Mouse (Mus musculus) ES-Bruce4 (cell line): ENCODE data around the gene Bhlhe40. TPM values are rescaled to one million over a fixed set of nuclear protein-coding genes. Genes with fewer than 3 reads are reported as not detected.
A peak's percentile ranks its signal among the peaks of the same experiment; 100 is the strongest.

Source experiments
- H3K27ac ChIP-seq: 2 replicates; pipeline ENCODE4 v1.5.1; 2012; ENCODE audit warnings: low read length, inconsistent platforms; ENCODE audit not compliant: insufficient read depth
- H3K27me3 ChIP-seq: 2 replicates; pipeline ENCODE4 v1.6.1; 2012; ENCODE audit warnings: mild to moderate bottlenecking, low read length, inconsistent platforms; ENCODE audit not compliant: control insufficient read depth, poor library complexity, insufficient read depth, severe bottlenecking
- H3K36me3 ChIP-seq: 2 replicates; pipeline ENCODE4 v1.6.1; 2012; ENCODE audit warnings: inconsistent platforms, mild to moderate bottlenecking, low read length, moderate library complexity; ENCODE audit not compliant: control insufficient read depth, poor library complexity, insufficient read depth, severe bottlenecking
- H3K4me1 ChIP-seq: one replicate; pipeline ENCODE4 v1.8.1; 2011; ENCODE audit warnings: low read length; ENCODE audit not compliant: control insufficient read depth, insufficient read depth
- H3K4me3 ChIP-seq: 2 replicates; pipeline ENCODE4 v1.5.1; 2011; ENCODE audit warnings: low read depth, mild to moderate bottlenecking, low read length
- H3K9ac ChIP-seq: 2 replicates; pipeline ENCODE4 v1.6.1; 2012; ENCODE audit warnings: low read depth, mild to moderate bottlenecking, inconsistent platforms; ENCODE audit not compliant: poor library complexity, severe bottlenecking
- H3K9me3 ChIP-seq: replicated peaks from 2 replicates; pipeline ENCODE4 v1.6.1; 2012; ENCODE audit warnings: mild to moderate bottlenecking, low read length, inconsistent platforms; ENCODE audit not compliant: control insufficient read depth, poor library complexity, insufficient read depth, severe bottlenecking
- CTCF ChIP-seq: IDR thresholded peaks from one replicate; pipeline ENCODE4 v1.8.1; 2011; ENCODE audit warnings: low read depth, low read length
- EP300 ChIP-seq: IDR thresholded peaks from 2 replicates; pipeline ENCODE4 v1.6.1; 2011; ENCODE audit warnings: low read depth, low read length; ENCODE audit not compliant: insufficient read depth
- POLR2A ChIP-seq: IDR thresholded peaks from one replicate; pipeline ENCODE4 v1.8.1; 2011; ENCODE audit warnings: low read length; ENCODE audit not compliant: insufficient read depth
- polyA plus RNA-seq: library from polyadenylated mRNA; stranded (reverse); fragments of >200 nt; gene quantifications from 2 replicates; pipeline ENCODE4 v1.2.4, GENCODE M21; 2011; ENCODE audit warnings: low read depth; ENCODE audit not compliant: missing spikeins, insufficient read depth, insufficient read length

Bhlhe40 gene
- polyA plus RNA-seq, 1 experiment, result 39.2 TPM

DNA sequence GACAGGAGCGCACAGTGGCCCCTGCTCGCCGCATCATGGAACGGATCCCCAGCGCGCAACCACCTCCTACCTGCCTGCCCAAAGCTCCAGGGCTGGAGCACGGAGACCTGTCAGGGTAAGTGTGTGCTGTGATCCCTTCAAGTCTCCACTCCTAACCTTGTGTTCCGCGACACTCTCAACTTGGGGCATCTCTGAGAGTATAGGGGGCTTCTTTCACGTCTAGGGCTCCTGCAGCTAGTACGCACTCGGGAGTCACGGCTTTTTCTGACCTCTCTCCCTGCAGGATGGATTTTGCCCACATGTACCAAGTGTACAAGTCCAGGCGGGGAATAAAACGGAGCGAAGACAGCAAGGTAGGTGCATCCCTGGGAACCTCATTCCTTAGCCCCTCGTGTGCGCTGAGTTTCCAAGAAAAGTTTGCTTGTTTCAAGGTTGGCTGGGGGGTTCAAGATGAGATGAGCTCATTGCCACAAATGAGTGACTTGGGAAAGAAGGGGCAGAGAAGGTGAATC lies 505 bp downstream of the Bhlhe40 start:
- peak overlapping the region; percentile 81 for H3K9ac ChIP-seq
- TF ChIP-seq POLR2A (no peak), EP300 (no peak), CTCF (no peak)
- peaks cover 10% of the 10 kb centered on the region for H3K36me3 ChIP-seq
- peak overlapping the region; percentile 92 for H3K4me3 ChIP-seq
- H3K9me3 ChIP-seq, result no peaks in the 10 kb centered on the region
- no peaks in the 10 kb centered on the region for H3K27me3 ChIP-seq
- H3K27ac ChIP-seq, result no peak overlapping the region
- peaks cover 4% of the 10 kb centered on the region for H3K4me1 ChIP-seq

DNA sequence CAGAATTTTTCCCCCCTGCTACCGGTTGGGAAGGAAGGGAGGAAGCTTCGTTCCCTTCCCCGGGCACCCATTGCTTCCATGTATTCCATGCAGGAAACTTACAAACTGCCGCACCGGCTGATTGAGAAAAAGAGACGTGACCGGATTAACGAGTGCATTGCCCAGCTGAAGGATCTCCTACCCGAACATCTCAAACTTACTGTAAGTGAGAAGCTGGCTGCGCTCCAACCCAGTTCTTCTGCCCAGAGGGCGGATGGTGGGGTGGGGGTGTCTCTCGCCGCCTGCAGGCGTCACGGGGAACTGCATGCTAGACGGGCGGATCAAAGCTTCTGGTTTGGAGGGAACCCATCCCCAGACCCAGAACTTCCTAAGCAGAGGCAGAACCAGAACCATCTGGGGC lies 983 bp downstream of the Bhlhe40 start:
- H3K36me3 ChIP-seq, result peaks cover 10% of the 10 kb centered on the region
- H3K9ac ChIP-seq, result peak overlapping the region; percentile 81
- TF ChIP-seq CTCF, result peak; percentile 81
- 0 out of 2 replicates have a peak, but pooled peaks have one; percentile 21 for TF ChIP-seq EP300
- no peak for TF ChIP-seq POLR2A
- H3K4me1 ChIP-seq, result peaks cover 4% of the 10 kb centered on the region
- H3K9me3 ChIP-seq, result no peaks in the 10 kb centered on the region
- no peak overlapping the region for H3K27ac ChIP-seq
- no peaks in the 10 kb centered on the region for H3K27me3 ChIP-seq
- H3K4me3 ChIP-seq, result peak overlapping the region; percentile 92

DNA sequence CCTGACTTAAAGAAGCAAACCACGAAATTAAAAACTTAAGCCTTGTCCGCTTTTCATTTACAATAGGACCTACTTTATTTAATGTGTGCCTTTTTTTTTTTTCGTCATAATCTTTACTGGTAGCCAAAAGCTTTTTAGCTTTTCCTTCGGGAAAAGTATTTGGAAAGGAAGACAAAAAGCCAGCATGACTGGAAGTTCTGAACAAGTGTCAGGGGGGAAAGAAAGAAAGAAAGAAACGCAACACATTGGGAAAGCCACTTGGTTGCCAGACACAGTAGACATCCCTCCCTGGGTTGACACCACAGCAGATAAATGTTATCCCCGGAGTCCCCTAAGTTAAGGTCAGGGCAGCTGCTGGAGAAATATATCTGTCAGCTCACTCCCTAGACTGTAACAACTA lies 1.5 kb downstream of the Bhlhe40 start:
- no peaks in the 10 kb centered on the region for H3K9me3 ChIP-seq
- H3K27ac ChIP-seq, result no peak overlapping the region
- TF ChIP-seq EP300 (no peak), CTCF (no peak), POLR2A (no peak)
- H3K9ac ChIP-seq, result 0 out of 2 replicates have a peak overlapping the region, but pooled peaks have one; percentile 81
- no peaks in the 10 kb centered on the region for H3K27me3 ChIP-seq
- peaks cover 6% of the 10 kb centered on the region for H3K4me1 ChIP-seq
- peak overlapping the region; percentile 92 for H3K4me3 ChIP-seq
- peaks cover 10% of the 10 kb centered on the region for H3K36me3 ChIP-seq

DNA sequence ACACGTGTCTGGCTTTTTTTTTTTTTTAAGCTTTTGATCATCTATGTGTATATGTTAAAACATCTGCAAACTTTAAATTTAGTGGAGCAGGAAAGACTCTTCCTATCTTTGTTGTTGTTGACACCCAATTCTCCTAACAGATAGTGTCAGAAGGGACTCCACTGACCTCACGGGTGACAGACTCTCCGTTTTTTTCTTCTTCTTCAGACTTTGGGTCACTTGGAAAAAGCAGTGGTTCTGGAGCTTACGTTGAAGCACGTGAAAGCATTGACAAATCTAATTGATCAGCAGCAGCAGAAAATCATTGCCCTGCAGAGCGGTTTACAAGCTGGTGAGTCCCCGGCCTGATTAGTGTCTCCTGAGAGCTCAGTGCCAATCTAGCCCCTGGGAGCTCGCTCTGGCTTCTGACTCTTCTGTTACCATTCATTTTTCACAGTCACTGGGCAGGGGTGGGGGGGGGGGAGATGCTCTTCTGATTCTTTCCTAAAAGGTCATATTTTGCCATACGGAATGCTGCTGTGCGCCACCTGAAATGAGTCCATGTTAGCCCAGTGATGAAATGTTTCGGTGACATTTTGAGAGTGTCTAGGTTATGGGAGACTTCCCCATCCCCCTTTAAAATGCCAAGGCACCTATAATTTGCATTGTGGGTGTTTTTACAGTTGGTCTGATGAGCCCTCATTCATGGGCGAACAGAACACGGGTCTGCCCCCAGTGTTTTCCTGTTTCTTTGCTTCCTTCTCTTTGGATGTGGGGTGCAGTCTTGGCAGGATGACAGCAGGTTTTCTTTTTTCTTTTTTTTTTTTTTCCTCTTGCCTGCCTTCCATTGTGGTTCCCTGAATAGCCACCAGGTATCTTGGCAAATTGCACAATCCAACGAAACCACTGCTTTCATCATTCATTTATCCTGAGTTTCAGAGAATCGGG lies 2.1 kb downstream of the Bhlhe40 start:
- TF ChIP-seq CTCF (no peak), EP300 (no peak), POLR2A (no peak)
- no peak overlapping the region for H3K9ac ChIP-seq
- peaks cover 8% of the 10 kb centered on the region for H3K4me1 ChIP-seq
- peaks cover 10% of the 10 kb centered on the region for H3K36me3 ChIP-seq
- peak overlapping the region; percentile 44 for H3K4me3 ChIP-seq
- no peaks in the 10 kb centered on the region for H3K27me3 ChIP-seq
- no peaks in the 10 kb centered on the region for H3K9me3 ChIP-seq
- H3K27ac ChIP-seq, result no peak overlapping the region

DNA sequence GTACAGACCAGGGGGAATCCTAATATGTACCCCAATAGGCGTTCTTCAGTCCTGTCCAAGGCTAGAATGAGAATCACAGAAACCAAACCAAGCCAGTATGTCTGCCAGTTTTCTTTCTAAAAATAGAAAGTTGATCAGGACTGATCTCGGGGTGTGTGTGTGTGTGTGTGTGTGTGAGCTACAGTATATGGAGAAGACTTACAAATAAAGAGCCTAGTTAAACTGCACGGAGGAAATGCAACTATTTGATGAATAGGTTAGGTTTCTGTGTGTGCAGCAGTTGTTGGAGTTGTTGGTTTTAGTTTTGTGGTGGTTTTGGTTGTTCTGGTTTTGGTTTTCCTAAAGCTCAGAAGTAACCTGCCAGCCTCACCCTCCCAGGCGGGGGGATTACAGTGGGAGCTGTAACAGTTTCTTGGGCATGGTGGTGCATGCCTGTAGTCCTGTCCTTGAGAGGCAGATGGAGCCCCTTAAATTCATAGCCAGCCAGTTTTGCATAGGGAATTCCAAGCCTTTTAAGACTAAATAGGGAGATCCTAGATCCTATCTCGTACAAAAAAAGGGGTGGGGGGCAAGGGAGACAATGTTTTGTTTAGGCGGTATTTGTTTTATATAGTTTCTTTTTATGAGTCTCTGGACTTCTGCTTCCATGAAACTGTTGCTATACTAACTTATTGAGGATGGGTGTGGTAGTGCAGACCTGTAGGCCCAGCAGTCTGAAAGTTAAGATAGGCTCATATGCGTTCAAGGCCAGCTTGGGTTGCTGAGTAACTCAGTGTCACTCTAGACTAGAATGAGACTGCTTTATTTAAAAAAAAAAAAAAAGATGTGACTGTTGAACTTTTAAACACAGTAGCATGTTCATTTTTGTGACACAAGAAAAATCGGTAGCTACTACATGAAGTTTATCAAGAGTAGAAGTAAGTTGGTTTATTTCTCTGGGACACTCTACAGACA lies 3.1 kb downstream of the Bhlhe40 start:
- H3K27me3 ChIP-seq, result no peaks in the 10 kb centered on the region
- TF ChIP-seq EP300 (no peak), CTCF (no peak), POLR2A (no peak)
- H3K27ac ChIP-seq, result no peak overlapping the region
- no peaks in the 10 kb centered on the region for H3K9me3 ChIP-seq
- peaks cover 9% of the 10 kb centered on the region for H3K4me1 ChIP-seq
- H3K36me3 ChIP-seq, result peaks cover 10% of the 10 kb centered on the region
- peak overlapping the region; percentile 18; the same call in 1 of the 2 replicates for H3K4me3 ChIP-seq
- no peak overlapping the region for H3K9ac ChIP-seq
